Mouse (Mus musculus): ENCODE measurements around the gene Phc1.

DNA sequence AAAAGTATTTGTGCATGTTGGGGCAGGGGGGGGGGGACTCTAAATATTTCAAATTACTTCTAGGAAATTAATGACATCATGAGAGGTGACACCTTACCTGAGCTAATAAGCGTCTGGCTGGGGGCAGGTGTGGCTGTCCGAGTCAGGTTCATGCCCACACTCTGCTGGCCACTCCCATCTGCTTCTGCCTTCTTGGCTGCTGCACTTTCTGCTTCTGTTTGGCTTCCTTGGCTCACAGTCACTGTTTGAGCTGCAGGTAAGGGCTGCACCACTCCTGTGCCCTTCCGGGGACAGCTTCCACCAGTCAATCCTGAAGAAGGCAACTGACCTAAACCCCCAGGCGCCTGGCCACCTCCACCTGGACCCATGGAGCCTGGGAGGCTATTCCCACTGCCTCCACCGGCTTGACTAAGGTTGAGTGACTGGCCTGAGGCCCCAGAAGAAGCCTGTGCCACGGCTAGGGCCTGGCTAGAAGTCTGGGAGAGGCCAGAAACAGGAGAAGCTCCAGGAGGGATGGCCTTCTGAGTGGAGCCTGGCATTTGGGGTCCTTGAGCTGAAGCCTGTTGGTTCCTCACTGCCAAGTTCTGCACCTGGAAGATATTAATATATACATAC lies 14.9 kb downstream of the Phc1 start:
- TF ChIP-seq CTCF (IDR thresholded peaks at IDR 0.05; ENCODE audit: low read depth, low read length) (no peak), POLR2A (IDR thresholded peaks at IDR 0.05; ENCODE audit: borderline replicate concordance, low read depth, low read length) (no peak)
